Mouse (Mus musculus) telencephalon, adult 2 months (tissue): ENCODE measurements at regions not wholly inside any gene's neighbourhood (a gene's known extent, or its start where the extent isn't known, plus 50 kb on each side); places are given as distances from the start of the nearest gene placed in this dataset.

ENCODE experiments used
- DNase-seq: peaks from one replicate; pipeline ENCODE4 v3.0.0-alpha.2; 2011; ENCODE audit warnings: low read depth, low spot score

DNA sequence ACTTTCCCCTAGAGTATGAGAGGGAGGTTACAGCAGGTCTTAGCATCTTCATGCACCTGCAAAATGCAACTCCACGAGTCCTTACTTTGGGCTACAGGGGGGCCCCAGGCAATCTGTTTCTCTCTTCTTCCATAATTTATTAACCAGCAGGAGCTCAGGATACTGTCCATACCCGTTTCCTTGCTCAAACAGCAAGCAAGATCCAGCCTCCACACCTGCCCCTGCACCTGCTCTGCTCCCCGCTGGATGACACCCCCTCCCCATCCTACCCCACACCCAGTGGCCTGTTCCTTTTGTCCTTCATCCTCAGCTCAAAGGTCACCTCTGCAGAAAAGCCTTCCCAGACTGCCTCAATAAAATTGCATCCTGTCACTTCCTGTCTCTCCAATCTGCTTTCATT is 56.1 kb upstream of the Shb start:
- no peak for DNase-seq

DNA sequence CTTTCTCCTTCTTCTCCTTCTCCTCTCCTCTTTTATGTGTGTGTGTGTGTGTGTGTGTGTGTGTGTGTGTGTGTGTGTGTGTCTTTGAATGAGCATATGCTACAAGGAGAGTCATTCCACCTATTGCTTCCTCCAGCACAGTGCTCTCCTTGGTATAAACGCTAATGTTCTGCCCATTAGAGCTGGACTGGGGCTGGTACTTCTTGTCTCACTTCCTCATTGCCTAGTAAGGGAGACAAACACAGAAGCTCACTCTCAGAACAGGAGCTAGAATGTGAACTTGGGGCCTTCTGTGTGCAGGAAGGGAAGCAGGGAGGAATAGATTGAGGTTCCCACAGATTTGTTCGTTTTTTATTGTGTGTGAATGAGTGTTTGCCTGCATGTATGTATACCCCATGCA is 54.9 kb upstream of the Shb start:
- DNase-seq, result no peak

DNA sequence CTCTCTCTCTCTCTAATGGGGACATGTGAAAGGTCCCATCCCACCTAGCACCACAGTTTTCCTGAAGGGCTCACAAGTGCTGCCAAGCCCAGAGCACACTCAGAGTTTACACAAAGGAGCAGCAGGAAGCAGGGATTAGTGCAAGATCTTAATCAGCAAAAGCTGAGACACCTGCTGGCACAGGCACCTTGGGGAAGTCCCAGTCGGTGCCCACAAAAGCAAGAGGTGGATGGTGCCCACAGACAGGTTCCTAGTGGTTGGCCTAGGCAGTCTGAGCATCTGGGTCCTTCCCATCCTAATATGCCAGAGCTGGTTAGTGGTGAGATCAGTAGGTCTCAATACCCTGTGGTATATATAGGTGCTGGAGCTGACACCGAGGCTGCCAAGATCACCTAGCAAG is 54.0 kb upstream of the Shb start:
- DNase-seq, result no peak

- no peak for DNase-seq
Observed at GRCm38 (mm10) chr4:45585188-45585820, 53.0 kb upstream of the Shb start.

DNA sequence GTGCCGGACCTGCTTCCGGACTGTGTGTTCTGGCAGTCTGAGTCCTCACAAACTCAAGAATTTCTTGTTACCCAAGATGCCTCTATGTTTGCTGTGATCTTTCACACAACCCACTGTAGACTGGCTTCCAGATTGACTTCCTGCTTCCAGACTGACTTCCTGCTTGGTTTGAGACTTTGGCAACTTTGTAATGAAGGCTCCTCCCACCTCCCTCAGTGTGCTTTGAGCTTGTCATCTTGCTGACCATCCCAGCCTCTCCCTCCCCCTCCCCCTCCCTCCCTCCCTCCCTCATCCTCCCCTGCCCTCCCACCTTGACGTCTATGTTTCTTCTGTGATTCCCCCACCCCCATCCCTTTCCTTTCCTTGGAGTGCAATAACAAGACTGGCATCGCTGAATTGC is 51.7 kb upstream of the Shb start:
- DNase-seq, result no peak

- no peak for DNase-seq
Observed at GRCm38 (mm10) chr4:45582496-45582895, 50.2 kb upstream of the Shb start.
